Mouse (Mus musculus) kidney, adult 2 months (tissue): ENCODE results near the gene Cntnap1. TPM values are rescaled to one million over a fixed set of nuclear protein-coding genes. Genes with fewer than 3 reads are reported as not detected.
A peak's percentile ranks its signal among the peaks of the same experiment; 100 is the strongest.

Experiments
- DNase-seq: peaks from one replicate; pipeline ENCODE4 v3.0.0; 2021
- H3K27ac ChIP-seq: fragments of 200-500 bp; 2 replicates; pipeline ENCODE4 v1.5.1; 2012; ENCODE audit warnings: low read depth, low read length, control low read depth, inconsistent platforms; ENCODE audit not compliant: insufficient read depth
- H3K27me3 ChIP-seq: fragments of 200-500 bp; replicated peaks from 2 replicates; pipeline ENCODE4 v1.6.1; 2012; ENCODE audit warnings: mild to moderate bottlenecking, moderate library complexity, low read length, inconsistent platforms; ENCODE audit not compliant: control insufficient read depth, insufficient read depth
- H3K36me3 ChIP-seq: fragments of 200-500 bp; 2 replicates; pipeline ENCODE4 v1.6.1; 2012; ENCODE audit warnings: mild to moderate bottlenecking, moderate library complexity, low read length, inconsistent platforms; ENCODE audit not compliant: control insufficient read depth, insufficient read depth
- H3K4me1 ChIP-seq: fragments of 200-500 bp; 2 replicates; pipeline ENCODE4 v1.6.1; 2011; ENCODE audit warnings: low read length; ENCODE audit not compliant: control insufficient read depth, insufficient read depth
- H3K4me3 ChIP-seq: fragments of 200-500 bp; 2 replicates; pipeline ENCODE4 v1.5.1; 2011; ENCODE audit warnings: mild to moderate bottlenecking, low read depth, low read length, control low read depth; ENCODE audit not compliant: insufficient read depth
- CTCF ChIP-seq: fragments of 200-500 bp; conservative IDR thresholded peaks from 2 replicates; pipeline ENCODE4 v1.5.1; 2011; ENCODE audit warnings: low read depth, mild to moderate bottlenecking, control low read depth, low read length, moderate library complexity, mixed read lengths; ENCODE audit not compliant: insufficient read depth, insufficient read length
- POLR2A ChIP-seq: fragments of 200-500 bp; IDR thresholded peaks from one replicate; pipeline ENCODE4 v1.6.1; 2011; ENCODE audit warnings: low read depth, low read length, control low read depth
- WGBS: fragments of 180-500 bp; shearing (Covaris S2); methylation state at CpG from one replicate; pipeline ENCODE4 v1.1.7; 2018; 5-methylcytosine and 5-hydroxymethylcytosine counted together
- polyA plus RNA-seq: library from polyadenylated mRNA; depleted of rRNA; stranded (reverse); fragments of >200 nt; gene quantifications from 2 replicates; pipeline ENCODE4 v1.2.3, GENCODE M21; 2012

The Cntnap1 gene
- polyA plus RNA-seq, 1 experiment = 3.6 TPM

DNA sequence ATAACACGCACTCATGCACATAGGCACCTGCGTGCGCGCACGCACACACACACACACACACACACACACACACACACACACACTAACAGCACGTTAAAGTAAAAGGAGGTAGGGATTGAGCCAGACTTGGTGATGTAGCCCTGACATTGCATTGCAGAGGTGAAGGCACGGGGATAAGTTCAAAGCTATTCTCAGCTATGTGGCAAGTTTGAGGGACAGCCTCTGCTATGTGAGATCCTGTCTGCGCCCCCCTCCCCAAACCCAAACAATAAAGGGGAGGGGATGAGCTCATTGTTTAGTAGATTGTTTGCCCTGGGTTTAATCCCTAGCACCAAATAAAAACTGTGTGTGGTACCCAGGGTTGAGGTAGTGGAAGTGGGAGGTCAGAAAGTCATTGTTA, 29.2 kb upstream of the Cntnap1 start:
- TF ChIP-seq CTCF (no peak), POLR2A (no peak)
- no peaks in the 10 kb centered on the region for H3K27me3 ChIP-seq
- no peak overlapping the region for H3K4me3 ChIP-seq
- H3K27ac ChIP-seq = no peak overlapping the region
- H3K4me1 ChIP-seq = peaks cover 6% of the 10 kb centered on the region; the same call in 1 of the 2 replicates
- DNase-seq = no peak
- no peaks in the 10 kb centered on the region for H3K36me3 ChIP-seq
- 87% methylated on average over 8 of the region's 8 CpGs for WGBS

DNA sequence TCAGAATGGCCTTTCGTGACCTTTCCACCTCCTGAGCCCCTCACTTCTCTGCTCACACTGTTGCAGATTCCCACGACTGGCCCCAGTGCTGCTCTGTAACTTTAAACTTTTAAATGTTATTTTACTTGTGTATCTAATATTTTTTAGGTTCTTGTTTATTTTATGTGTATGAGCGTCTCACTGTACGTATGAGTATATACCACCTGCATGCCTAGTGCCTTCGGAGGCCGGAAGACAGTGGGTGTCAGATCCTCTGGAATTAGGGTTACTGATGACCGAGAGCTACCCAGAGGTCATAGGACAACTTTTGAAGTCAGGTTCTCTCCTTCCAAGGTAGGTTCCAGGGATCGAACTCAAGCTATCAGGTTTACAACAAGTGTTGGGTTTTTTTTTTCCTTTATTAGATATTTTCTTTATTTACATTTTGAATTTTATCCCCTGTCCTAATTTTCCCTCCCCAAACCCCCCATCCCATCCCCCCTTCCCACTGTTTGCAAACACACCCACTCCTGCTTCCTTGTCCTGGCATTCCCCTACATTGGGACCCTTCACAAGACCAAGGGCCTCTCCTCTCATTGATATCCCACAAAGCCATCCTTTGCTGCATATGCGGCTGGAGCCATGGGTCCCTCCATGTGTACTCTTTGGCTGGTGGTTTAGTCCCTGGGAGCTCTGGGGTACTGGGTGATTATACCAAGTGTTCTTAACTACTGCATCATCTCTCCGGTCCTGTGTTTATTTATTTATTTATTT, 27.9 kb upstream of the Cntnap1 start:
- Histone ChIP-seq H3K4me1 (peaks cover 6% of the 10 kb centered on the region; the same call in 1 of the 2 replicates), H3K27me3 (no peaks in the 10 kb centered on the region), H3K36me3 (no peaks in the 10 kb centered on the region), H3K27ac (no peak overlapping the region), H3K4me3 (no peak overlapping the region)
- TF ChIP-seq POLR2A (no peak), CTCF (no peak)
- 91% methylated on average over 10 of the region's 10 CpGs for WGBS
- DNase-seq = no peak

DNA sequence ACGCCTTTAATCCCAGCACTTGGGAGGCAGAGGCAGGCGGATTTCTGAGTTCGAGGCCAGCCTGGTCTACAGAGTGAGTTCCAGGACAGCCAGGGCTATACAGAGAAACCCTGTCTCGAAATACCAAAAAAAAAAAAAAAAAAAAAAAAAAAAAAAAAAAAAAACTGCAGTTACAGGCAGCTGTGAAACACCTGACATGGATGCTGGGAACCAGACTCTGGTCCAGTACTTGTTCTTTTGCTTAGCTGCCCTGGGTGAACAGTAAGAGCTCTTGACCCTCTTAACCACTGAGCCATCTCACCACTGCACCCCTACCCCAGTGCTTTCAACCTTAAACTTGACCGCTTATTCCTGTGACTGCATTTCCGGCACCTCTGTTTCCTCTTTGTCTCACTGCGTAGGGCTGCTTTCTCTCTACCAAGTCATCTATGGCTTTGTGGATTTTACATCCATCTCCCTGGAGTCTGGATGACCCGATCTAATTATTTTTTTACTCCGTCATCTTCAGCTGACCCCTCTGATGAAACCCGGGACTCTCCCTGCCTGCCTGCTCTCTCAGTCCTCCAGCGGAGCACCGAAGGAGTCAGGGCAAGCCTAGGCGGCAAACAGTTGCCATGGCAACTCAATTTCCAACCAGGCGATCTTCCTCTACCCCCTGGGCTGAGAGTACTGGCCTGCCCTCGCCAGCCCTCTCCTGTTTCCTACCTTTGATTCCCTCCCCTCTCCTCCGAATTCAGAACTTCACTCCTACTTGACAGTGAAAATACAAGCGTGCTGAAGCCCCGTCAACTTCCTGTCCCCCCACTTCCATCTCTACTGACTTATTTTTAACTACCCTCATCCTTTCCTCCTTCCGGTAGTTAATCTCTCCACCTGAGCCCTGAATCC, 26.7 kb upstream of the Cntnap1 start:
- Histone ChIP-seq H3K4me3 (peak overlapping the region; percentile 15; the same call in 1 of the 2 replicates), H3K27me3 (no peaks in the 10 kb centered on the region), H3K4me1 (peaks cover 4% of the 10 kb centered on the region; the same call in 1 of the 2 replicates), H3K27ac (no peak overlapping the region), H3K36me3 (no peaks in the 10 kb centered on the region)
- WGBS = 23% methylated on average over 18 of the region's 19 CpGs
- TF ChIP-seq POLR2A (no peak), CTCF (no peak)
- peak; percentile 61 for DNase-seq

DNA sequence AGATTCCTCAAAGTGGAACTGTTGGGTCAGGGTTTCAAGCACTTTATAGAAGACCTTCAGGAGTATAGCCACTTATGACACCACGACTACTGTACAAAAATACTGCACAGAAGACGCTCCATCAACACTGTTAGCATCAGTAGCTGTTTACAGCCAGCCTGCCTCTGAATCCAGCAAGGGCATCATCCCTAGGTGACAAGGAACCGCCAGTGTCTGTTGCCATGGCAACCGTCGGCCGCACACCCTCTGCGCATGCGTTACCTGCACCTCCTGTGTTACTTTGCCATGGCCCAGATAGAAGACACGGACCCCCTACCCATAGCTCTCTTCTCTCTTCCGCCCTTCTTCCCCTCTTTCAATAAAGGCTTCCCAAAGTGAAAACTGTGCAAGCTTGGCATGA, 23.9 kb upstream of the Cntnap1 start:
- no peak for DNase-seq
- Histone ChIP-seq H3K4me3 (no peak overlapping the region), H3K27ac (no peak overlapping the region), H3K36me3 (no peaks in the 10 kb centered on the region), H3K4me1 (no peaks in the 10 kb centered on the region), H3K27me3 (no peaks in the 10 kb centered on the region)
- 48% methylated on average over 10 of the region's 10 CpGs for WGBS
- TF ChIP-seq POLR2A = no peak
- TF ChIP-seq CTCF = no peak

DNA sequence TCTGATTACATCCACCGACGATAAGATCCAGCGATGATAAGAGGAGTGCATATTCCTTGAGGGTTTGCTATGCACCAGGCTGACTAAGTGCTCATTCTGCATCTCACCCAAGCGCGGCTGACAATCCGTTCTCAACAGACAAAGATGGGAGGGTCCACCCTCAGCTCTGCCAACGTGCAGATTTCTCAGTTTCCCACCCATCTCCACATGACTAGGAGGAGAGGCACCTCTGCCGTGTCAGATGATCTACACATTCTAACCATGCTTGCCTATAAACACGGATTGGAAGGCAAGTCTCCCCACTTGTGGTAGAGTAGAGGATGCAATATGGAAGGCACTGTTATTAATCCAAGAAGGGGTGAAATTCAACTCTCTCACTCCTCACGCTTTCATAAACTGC, 21.6 kb upstream of the Cntnap1 start:
- DNase-seq = no peak
- no peaks in the 10 kb centered on the region for H3K4me1 ChIP-seq
- no peak overlapping the region for H3K27ac ChIP-seq
- 62% methylated on average over 10 of the region's 10 CpGs for WGBS
- no peaks in the 10 kb centered on the region for H3K36me3 ChIP-seq
- no peaks in the 10 kb centered on the region for H3K27me3 ChIP-seq
- no peak overlapping the region for H3K4me3 ChIP-seq
- TF ChIP-seq POLR2A (no peak), CTCF (no peak)

DNA sequence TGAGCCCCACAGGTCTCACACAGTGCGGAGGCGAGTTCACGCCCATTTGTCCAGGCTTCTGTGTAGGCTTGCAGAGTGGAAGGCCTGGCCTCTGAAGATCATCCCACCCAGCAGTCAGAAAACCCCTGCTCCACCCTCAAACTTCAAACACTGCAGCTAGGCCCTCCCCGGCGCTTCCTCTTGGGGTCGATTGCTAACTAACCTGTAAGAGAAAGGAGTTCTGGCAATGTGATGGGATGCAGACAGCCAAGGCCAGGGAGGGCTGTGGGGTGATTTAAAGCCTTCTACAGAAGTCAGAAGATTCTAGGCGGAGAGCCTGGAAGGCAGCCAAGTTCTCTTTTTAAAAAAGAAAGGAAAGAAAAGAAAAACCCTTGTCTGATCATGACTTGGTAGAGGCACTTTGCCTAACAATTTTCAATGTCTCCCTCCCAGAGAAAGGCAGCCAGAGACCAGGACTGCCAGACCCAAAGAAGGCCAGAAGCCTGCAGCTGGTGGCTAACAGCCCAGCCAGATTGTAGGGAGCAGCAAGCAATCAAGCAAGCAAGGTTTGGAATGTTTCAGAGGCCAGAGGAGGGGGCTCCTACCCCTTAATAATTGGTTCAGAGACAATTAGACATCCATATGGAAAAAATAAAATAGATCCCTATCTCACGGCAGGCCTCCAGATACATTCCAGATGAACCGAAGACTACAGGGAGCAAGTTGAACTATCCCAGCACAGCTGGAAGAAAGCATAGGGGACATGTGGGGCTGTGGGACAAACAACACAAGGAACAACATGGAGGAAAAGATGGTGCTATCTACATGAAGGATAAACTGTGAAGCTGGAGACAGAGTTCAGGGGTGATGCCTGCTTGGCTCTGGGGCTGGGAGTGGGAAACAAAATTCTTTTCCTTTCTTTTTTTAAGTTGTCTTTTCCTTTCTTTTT, 20.9 kb upstream of the Cntnap1 start:
- Histone ChIP-seq H3K27me3 (no peaks in the 10 kb centered on the region), H3K36me3 (no peaks in the 10 kb centered on the region), H3K27ac (no peak overlapping the region), H3K4me1 (no peaks in the 10 kb centered on the region), H3K4me3 (no peak overlapping the region)
- 51% methylated on average over 9 of the region's 9 CpGs for WGBS
- TF ChIP-seq CTCF (no peak), POLR2A (no peak)
- DNase-seq = no peak

DNA sequence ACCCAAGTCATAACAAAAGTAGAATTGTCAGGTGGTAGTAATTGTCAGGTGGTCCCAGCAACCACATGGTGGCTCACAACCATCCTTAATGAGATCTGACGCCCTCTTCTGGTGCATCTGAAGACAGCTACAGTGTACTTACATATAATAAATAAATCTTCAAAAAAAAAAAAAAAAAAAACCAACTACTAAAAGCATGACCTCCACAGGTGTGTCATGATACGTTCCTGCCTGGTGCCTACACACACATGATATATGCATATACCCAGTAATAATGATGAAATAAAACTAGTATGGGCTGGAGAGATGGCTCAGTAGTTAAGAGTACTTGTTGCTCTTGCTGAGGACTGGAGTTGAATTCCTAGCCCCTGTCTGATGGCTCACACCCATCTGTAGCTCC, 19.3 kb upstream of the Cntnap1 start:
- H3K36me3 ChIP-seq = no peaks in the 10 kb centered on the region
- TF ChIP-seq POLR2A = no peak
- TF ChIP-seq CTCF = no peak
- no peak overlapping the region for H3K4me3 ChIP-seq
- H3K27me3 ChIP-seq = no peaks in the 10 kb centered on the region
- 62% methylated on average over 2 of the region's 2 CpGs for WGBS
- no peak for DNase-seq
- H3K27ac ChIP-seq = no peak overlapping the region
- 0 out of 2 replicates have a peak, but pooled peaks cover 2% of the 10 kb centered on the region for H3K4me1 ChIP-seq
